Mouse (Mus musculus) neural tube, embryonic 13.5 days (tissue): ENCODE data around the gene Eif4e. TPM values are rescaled to one million over a fixed set of nuclear protein-coding genes. Genes with fewer than 3 reads are reported as not detected.
"Not testable (repeated sequence)": the region's sequence is repeated elsewhere in the genome, so short reads cannot be mapped to it uniquely, and the experiment has no call there.

Source experiments
- ATAC-seq: fragments of 200-750 bp; cut with Nextera tagmentation; 2 replicates; pipeline ENCODE4 v1.8.0; 2017; ENCODE audit warnings: low read depth, mild to moderate bottlenecking, moderate TSS enrichment, moderate library complexity
- H3K27ac ChIP-seq: fragments of 300-500 bp; sonication (generic); replicated peaks from 2 replicates; pipeline ENCODE4 v1.5.1; 2015; ENCODE audit warnings: moderate library complexity, mild to moderate bottlenecking, inconsistent platforms
- H3K27me3 ChIP-seq: fragments of 300-500 bp; sonication (generic); 2 replicates; pipeline ENCODE4 v1.6.1; 2015; ENCODE audit warnings: mild to moderate bottlenecking, inconsistent platforms
- H3K36me3 ChIP-seq: fragments of 300-500 bp; sonication (generic); 2 replicates; pipeline ENCODE4 v1.6.1; 2015; ENCODE audit warnings: mild to moderate bottlenecking, inconsistent platforms
- H3K4me1 ChIP-seq: fragments of 300-500 bp; sonication (generic); replicated peaks from 2 replicates; pipeline ENCODE4 v1.6.1; 2015; ENCODE audit warnings: inconsistent platforms
- H3K4me2 ChIP-seq: fragments of 300-500 bp; sonication (generic); 2 replicates; pipeline ENCODE4 v1.6.1; 2015; ENCODE audit warnings: inconsistent platforms, mild to moderate bottlenecking, moderate library complexity
- H3K4me3 ChIP-seq: fragments of 300-500 bp; sonication (generic); 2 replicates; pipeline ENCODE4 v1.5.1; 2015; ENCODE audit warnings: mild to moderate bottlenecking, inconsistent platforms
- H3K9ac ChIP-seq: fragments of 300-500 bp; sonication (generic); 2 replicates; pipeline ENCODE4 v1.6.1; 2015; ENCODE audit warnings: moderate library complexity, mild to moderate bottlenecking, inconsistent platforms
- H3K9me3 ChIP-seq: fragments of 300-500 bp; sonication (generic); 2 replicates; pipeline ENCODE4 v1.6.1; 2016; ENCODE audit warnings: inconsistent platforms
- WGBS: fragments of 180-500 bp; shearing (Covaris S2); methylation state at CpG from one replicate; pipeline ENCODE4 v1.1.7; 2015; 5-methylcytosine and 5-hydroxymethylcytosine counted together
- polyA plus RNA-seq: library from polyadenylated mRNA; unstranded; fragments of >200 nt; fragmentation: Nextera tagmentation; extraction: Ambion mirVana; gene quantifications from 2 replicates; pipeline ENCODE4 v1.2.1, GENCODE M21; 2015

The Eif4e gene
- polyA plus RNA-seq, 1 experiment from 2014 or later, result 300 TPM

DNA sequence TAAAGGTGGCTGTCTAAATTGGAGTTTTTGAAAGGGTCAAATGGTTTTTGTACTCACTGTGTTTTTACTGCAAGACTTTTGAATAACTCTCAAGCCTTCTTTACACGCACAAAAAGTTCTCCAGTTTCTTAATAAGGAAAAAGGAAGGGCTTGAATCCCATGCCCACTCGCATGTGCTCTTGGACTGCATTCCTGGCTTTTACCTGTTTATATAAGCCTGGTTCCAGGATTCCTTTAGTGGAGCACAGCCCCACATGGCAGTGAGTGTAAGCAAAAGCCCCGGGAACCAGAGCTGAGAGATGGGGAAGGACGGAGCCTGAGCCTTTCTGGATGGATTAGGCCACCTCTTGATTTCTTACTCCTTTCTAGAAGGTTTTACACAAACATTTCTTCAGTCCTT lies 23.1 kb downstream of the Eif4e start:
- no peak overlapping the region for H3K9ac ChIP-seq
- H3K27ac ChIP-seq, result no peak overlapping the region
- no peak overlapping the region for H3K4me2 ChIP-seq
- peaks cover 14% of the 10 kb centered on the region for H3K4me1 ChIP-seq
- WGBS, result 85% methylated on average over 4 of the region's 4 CpGs
- H3K9me3 ChIP-seq, result no peaks in the 10 kb centered on the region
- no peak for ATAC-seq
- H3K36me3 ChIP-seq, result peaks cover 37% of the 10 kb centered on the region
- H3K27me3 ChIP-seq, result no peaks in the 10 kb centered on the region
- no peak overlapping the region for H3K4me3 ChIP-seq

DNA sequence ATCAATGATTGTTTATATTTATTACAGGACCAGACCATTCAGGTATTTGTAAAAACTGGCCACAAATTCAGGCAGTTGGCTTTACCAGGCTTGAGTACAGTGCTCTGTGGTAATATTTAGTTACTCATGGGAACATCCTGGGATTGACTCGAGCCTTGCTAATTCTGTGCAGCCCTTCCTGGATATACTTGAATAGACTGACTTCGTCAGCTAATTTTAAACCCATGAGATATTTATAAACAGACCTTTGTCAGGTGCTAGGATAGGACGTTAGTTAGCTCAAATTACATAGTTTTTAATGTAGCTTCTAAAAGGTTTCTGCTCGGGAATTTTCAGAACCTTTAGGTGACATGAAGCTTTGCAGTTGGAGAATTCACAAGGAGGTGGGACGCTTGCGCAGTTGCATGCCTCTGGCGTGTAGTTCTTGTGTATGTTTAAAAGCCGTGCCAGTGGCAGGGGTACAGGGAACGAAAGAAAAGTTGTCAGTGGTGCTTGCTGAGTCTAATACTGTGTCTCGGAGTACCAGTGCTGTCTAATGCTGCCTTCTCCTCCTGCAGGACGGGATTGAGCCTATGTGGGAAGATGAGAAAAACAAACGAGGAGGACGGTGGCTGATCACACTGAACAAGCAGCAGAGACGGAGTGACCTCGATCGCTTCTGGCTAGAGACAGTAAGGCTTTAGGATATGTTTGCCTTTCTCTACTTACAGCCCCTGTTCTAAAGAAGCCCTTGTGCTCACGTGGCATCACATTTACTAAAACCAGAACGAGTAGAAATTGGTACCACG lies 24.6 kb downstream of the Eif4e start:
- Histone ChIP-seq H3K4me1 (0 out of 2 replicates have a peak, but pooled peaks cover 1% of the 10 kb centered on the region), H3K4me3 (no peak overlapping the region), H3K4me2 (no peak overlapping the region), H3K36me3 (peaks cover 45% of the 10 kb centered on the region), H3K9ac (no peak overlapping the region), H3K9me3 (no peaks in the 10 kb centered on the region), H3K27ac (no peak overlapping the region), H3K27me3 (no peaks in the 10 kb centered on the region)
- WGBS, result 91% methylated on average over 19 of the region's 19 CpGs
- no peak for ATAC-seq

DNA sequence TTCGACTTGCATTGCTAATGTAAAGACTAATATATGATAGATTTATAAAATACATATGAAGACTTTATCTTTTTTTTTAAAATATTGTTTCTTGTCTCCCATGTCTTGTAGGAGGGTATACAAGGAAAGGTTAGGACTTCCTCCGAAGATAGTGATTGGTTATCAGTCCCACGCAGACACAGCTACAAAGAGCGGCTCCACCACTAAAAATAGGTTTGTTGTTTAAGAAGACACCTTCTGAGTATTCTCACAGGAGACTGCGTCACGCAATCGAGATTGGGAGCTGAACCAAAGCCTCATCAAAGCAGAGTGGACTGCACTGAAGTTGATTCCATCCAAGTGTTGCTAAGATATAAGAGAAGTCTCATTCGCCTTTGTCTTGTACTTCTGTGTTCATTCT lies 29.3 kb downstream of the Eif4e start:
- H3K4me1 ChIP-seq, ATAC-seq, H3K9ac ChIP-seq, H3K4me2 ChIP-seq, H3K4me3 ChIP-seq, H3K27ac ChIP-seq, H3K9me3 ChIP-seq, H3K27me3 ChIP-seq: not testable (repeated sequence)
- 97% methylated on average over 8 of the region's 8 CpGs for WGBS
- peaks cover 54% of the 10 kb centered on the region for H3K36me3 ChIP-seq

DNA sequence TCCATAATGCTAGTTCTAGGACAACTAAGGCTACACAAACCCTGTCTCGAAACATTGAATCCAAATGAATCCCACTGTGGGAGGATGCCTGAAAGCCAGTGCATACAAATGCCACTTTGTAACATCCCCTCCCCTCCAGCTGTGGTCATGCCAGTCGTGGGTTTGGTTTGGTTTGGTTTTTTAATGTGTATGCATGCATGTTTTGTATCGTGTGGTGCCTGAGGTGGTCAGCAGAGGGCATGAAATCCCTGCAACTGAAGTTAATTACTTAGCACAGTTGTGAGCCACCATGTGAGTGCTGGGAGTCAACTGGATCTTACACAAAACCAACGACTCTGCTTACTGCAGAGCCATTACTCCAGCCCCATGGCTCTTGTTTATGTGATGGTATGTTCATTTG lies 32.5 kb downstream of the Eif4e start:
- Histone ChIP-seq H3K9me3 (no peaks in the 10 kb centered on the region), H3K27ac (no peak overlapping the region), H3K4me2 (no peak overlapping the region), H3K4me3 (no peak overlapping the region), H3K36me3 (peaks cover 28% of the 10 kb centered on the region), H3K9ac (no peak overlapping the region), H3K4me1 (peaks cover 8% of the 10 kb centered on the region; the same call in 1 of the 2 replicates), H3K27me3 (no peaks in the 10 kb centered on the region)
- ATAC-seq, result peak; percentile 57
- 45% methylated on average over 4 of the region's 4 CpGs for WGBS

DNA sequence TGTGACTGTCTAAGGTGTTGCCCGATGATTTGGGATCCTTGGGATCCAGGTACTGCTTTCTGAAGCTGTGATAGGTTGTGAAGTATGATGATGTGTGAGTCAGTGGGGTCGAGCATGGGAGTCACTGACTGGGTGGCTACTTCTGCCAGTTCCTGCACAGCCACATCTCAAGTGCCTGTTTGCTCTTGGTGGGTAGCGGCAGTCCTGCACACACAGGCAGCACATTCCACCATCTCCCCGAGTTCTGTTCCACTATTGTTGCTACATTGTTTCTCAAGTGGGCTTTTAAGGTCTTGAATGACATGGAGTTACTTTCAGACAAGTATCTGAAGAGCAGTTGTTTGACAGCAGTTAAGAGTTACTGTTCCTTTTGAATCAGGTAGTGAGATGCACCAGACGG lies 34.3 kb downstream of the Eif4e start:
- 56% methylated on average over 5 of the region's 5 CpGs for WGBS
- Histone ChIP-seq H3K9ac (no peak overlapping the region), H3K4me1 (peaks cover 8% of the 10 kb centered on the region; the same call in 1 of the 2 replicates), H3K4me2 (no peak overlapping the region), H3K27ac (no peak overlapping the region), H3K4me3 (no peak overlapping the region), H3K9me3 (no peaks in the 10 kb centered on the region), H3K27me3 (no peaks in the 10 kb centered on the region), H3K36me3 (peaks cover 20% of the 10 kb centered on the region)
- ATAC-seq, result no peak

DNA sequence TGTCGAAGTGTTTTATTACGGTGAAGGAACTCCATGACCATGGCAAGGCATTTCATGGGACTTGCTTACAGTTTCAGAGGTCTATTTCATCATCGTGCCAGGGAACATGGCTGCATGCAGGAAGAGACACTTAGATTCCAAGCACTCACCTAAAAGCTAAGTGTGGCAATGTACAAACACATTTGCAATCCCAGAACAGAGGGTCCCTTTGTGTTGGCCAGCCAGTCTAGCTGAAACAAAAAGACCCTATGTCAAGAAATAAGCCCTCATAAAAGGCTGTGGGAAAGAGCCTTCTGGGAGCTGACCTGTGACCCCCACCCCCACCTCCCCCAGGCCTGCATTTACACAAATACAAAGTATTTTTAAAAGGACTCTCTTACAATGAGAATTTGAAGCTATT lies 34.9 kb downstream of the Eif4e start:
- no peak overlapping the region for H3K9ac ChIP-seq
- H3K4me1 ChIP-seq, result peaks cover 8% of the 10 kb centered on the region; the same call in 1 of the 2 replicates
- no peaks in the 10 kb centered on the region for H3K27me3 ChIP-seq
- no peak overlapping the region; the same call in 1 of the 2 replicates for H3K27ac ChIP-seq
- no peak overlapping the region for H3K4me2 ChIP-seq
- H3K36me3 ChIP-seq, result peaks cover 16% of the 10 kb centered on the region
- WGBS, result 21% methylated on average over 3 of the region's 3 CpGs
- H3K9me3 ChIP-seq, result no peaks in the 10 kb centered on the region
- no peak overlapping the region for H3K4me3 ChIP-seq
- no peak for ATAC-seq

DNA sequence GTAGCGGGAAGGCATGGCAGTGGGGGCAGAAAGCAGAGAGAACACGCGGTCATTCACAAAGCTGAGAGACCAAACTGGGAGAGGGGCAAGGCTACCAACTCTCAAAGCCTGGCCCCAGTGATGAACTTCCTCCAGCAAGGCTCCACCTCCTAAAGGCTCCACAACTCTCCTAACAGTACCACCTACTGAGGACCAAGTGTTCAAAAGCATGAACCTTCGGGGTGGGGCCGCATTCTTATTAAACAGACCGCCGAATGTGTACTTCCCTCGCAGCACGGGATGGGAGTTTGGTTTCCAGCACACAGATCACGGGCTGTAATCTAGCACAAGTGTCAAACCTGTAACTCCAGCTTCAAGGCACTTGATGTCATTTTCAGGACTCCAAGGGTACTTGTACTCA lies 52.9 kb downstream of the Eif4e start:
- H3K4me2 ChIP-seq, result no peak overlapping the region
- no peaks in the 10 kb centered on the region for H3K36me3 ChIP-seq
- 0 out of 2 replicates have a peak, but pooled peaks cover 3% of the 10 kb centered on the region for H3K9me3 ChIP-seq
- no peaks in the 10 kb centered on the region for H3K27me3 ChIP-seq
- H3K4me3 ChIP-seq, result no peak overlapping the region
- H3K4me1 ChIP-seq, result no peaks in the 10 kb centered on the region
- no peak overlapping the region for H3K27ac ChIP-seq
- H3K9ac ChIP-seq, result no peak overlapping the region
- ATAC-seq, result no peak
- WGBS, result 93% methylated on average over 10 of the region's 10 CpGs

DNA sequence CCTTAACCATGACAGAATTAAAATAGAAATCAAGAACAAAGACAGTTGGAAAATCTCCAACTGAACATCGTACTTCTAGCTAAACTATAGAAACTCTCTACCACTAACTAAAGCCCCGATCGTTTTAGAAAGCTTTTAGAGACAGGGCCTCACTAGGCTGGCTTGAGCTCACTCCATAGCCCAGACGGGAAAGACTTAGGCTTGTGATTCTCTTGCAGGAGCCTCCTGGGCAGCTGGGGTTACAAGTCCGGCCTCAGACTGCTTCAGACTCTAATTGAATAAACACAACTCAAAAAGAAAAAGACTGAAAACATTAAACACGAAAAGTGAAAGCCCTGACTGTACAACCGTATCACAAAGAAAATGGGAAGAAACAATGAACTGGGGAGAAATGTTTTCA lies 60.2 kb downstream of the Eif4e start:
- Histone ChIP-seq H3K27ac (no peak overlapping the region), H3K9ac (no peak overlapping the region), H3K27me3 (no peaks in the 10 kb centered on the region), H3K9me3 (0 out of 2 replicates have a peak, but pooled peaks cover 3% of the 10 kb centered on the region), H3K4me3 (no peak overlapping the region), H3K4me2 (no peak overlapping the region), H3K4me1 (no peaks in the 10 kb centered on the region), H3K36me3 (no peaks in the 10 kb centered on the region)
- WGBS, result 16% methylated on average over 7 of the region's 7 CpGs
- ATAC-seq, result no peak

DNA sequence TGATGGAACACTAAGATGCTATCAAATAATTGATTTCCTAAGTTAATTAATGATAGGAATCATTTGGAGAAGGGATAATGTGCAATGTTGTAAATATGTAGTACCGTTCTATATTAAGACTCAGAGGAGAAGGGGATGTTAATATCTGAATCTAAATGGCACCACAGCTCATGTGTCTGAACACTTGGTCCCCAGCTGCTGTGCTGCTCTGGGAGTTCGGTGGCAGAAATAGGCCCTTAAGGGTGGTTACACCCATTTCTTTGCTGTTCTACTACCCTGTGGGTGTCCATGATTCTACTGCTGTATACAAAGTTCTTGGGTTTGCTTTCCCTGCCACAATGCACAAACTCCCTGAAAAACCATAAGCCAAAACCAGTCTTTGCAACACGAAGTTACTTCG lies 61.2 kb downstream of the Eif4e start:
- Histone ChIP-seq H3K4me1 (no peaks in the 10 kb centered on the region; the same call in 1 of the 2 replicates), H3K36me3 (no peaks in the 10 kb centered on the region), H3K9me3 (0 out of 2 replicates have a peak, but pooled peaks cover 3% of the 10 kb centered on the region), H3K9ac (no peak overlapping the region), H3K27me3 (no peaks in the 10 kb centered on the region), H3K27ac (no peak overlapping the region), H3K4me2 (no peak overlapping the region), H3K4me3 (no peak overlapping the region)
- 69% methylated on average over 4 of the region's 4 CpGs for WGBS
- no peak for ATAC-seq

DNA sequence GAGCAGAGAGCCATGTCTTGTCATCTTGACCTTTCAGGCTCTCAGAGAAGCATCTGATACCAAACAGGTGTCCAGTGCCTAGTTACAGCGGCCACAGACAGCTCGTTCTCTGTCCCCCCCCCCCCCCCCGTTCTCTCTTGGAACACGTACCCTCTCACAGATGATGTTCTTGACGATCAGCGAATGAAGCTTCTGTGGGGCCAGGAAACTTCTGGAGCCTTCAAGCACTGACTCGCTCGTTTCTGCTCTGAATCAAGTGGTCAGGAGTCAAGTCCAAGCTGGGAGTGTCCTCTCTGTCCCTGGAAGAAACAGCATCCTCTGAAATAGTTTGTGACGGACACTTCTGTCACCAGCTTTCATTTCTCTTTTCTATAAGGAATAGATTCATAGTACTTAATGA lies 62.0 kb downstream of the Eif4e start:
- Histone ChIP-seq H3K9ac (no peak overlapping the region), H3K27me3 (no peaks in the 10 kb centered on the region), H3K9me3 (no peaks in the 10 kb centered on the region), H3K27ac (no peak overlapping the region), H3K4me3 (no peak overlapping the region), H3K4me2 (no peak overlapping the region), H3K4me1 (peaks cover under 1% of the 10 kb centered on the region; the same call in 1 of the 2 replicates), H3K36me3 (no peaks in the 10 kb centered on the region)
- ATAC-seq, result no peak
- 89% methylated on average over 9 of the region's 9 CpGs for WGBS

DNA sequence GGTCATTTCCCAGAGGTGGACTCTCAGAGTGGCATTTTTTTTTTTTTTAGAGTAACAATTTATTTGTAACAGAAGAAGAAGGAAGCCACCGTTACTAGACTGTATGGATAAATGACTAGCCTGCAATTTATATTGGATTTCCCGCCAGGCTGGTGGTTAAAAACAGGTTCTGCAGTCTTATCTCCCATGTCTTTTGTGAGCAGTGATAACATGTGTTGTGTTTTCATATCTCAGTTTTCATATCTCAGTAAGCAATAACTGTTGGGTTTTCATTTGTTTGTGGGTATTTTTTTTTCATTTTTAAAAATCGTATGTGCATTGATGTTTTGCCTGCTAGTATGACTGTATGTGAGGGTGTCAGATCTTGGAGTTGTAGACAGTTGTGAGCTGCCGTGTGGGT lies 65.0 kb downstream of the Eif4e start:
- Histone ChIP-seq H3K9me3 (no peaks in the 10 kb centered on the region), H3K36me3 (no peaks in the 10 kb centered on the region), H3K27me3 (no peaks in the 10 kb centered on the region), H3K4me3 (no peak overlapping the region), H3K4me1 (peaks cover 3% of the 10 kb centered on the region; the same call in 1 of the 2 replicates), H3K9ac (no peak overlapping the region), H3K27ac (no peak overlapping the region), H3K4me2 (no peak overlapping the region)
- 96% methylated on average over 4 of the region's 4 CpGs for WGBS
- ATAC-seq, result no peak

DNA sequence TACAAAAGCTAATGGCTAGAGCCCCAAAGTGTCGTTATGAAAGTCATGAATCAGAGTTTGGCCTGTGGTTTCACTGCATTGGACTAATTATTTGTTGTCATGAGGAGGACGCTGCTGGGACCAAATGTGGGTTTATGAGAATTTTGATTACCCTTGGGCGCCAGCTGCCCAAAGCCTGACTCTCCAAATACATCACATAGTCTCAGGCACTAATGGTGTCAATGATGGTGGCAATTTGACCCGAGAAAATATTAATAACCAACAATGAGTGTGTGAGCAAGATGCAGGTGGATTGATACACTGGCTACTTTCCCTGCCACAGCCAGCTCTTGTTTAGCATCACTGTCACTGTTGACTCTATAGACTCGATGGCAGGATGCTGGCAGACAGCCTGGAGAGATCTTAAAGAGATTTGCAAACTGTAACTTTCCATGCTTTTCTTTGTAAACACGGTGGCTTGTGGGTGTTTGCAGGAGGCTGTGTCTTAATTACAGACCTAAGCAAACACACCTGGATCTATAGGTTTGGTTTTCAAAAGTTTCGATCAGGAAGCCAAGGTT lies 65.9 kb downstream of the Eif4e start:
- no peak for ATAC-seq
- peaks cover 3% of the 10 kb centered on the region; the same call in 1 of the 2 replicates for H3K4me1 ChIP-seq
- H3K27me3 ChIP-seq, result no peaks in the 10 kb centered on the region
- no peak overlapping the region for H3K4me3 ChIP-seq
- H3K27ac ChIP-seq, result no peak overlapping the region
- H3K4me2 ChIP-seq, result no peak overlapping the region
- 67% methylated on average over 7 of the region's 7 CpGs for WGBS
- no peaks in the 10 kb centered on the region for H3K36me3 ChIP-seq
- H3K9ac ChIP-seq, result no peak overlapping the region
- no peaks in the 10 kb centered on the region for H3K9me3 ChIP-seq
